Mouse (Mus musculus): ENCODE data around the gene Lpp.

Lpp gene

DNA sequence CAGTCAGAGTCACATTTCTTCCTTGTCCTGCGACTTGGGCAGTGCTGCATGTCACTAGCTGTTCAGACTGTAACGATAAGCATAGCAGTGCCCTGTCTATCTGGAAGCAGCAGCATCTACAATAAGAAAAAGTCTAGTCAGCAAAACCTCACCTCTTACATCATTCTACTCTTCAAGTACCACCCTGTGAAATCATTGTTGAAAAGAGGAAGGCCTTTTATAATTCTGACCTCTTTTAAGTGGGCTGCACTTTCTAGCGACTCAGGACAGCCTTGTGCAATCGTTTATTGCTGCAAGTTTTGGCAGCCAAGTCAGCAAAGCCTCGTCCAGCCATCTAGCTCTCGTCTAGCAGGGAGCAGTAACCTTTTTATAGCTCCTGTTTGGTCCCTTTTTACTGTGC, 498.1 kb downstream of the Lpp start:
- DNase-seq: no peak

DNA sequence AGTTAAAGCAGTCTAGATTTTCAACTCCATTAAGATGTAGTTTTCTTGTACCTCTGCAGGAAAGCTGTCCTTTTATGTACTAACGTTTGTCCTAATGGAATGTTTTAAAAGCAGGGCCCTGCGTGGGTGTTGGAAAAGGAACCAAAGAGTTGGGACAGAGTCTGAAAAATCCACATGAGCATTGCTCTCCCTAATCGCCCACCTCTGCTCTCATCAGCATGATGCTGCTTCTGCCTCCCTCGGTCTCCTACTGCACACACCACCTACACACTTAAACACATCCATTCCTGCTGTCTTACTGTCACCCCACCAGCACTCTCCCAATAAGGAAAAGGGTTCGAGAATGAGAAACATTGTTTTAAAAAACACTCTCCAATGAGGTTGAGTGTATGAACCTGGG, 501.9 kb downstream of the Lpp start:
- no peak for DNase-seq

DNA sequence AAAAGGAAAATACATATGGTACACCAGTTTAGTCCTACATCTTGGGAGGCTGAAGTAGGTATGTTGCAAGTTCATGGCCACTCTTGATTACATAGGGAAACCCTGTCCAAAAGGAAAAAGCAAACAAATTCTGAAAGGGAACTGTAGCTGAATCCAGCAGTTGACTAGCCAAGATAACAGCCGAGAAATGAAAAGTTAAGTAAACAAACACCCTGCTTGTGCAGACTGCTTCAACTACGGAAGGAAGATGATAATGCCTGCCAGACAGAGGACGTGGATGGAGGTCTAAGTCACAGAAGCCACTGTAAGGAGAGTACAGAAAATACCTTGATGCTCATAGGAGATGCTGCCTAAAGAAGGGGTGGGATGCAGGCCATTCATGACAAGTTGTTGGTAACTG, 504.3 kb downstream of the Lpp start:
- DNase-seq: no peak

DNA sequence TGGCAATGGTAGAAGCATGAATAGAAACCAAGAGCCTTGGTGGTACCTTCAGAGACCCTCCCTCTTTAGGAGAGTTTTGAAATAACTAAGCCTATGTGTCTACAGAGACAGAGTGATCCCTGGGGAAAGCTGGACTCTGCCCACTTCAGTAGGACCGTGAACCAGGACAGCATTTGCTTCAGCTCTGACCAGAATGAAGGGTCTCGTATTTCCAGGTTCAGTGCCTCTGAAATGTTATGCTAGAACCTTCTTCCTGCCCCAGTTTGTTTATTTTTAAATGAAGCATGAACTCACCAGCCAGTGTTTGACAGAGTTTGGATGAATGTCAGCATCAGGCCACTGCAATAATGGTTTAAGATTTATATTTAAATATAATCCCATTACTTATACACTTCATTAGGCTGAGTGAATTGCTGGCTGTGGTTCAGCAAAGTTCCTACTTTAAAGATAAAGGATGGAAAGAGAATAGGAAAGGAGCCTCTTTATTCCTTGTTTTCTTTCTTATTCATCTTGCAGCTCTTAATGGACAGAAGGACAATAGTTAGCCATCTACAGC, 507.0 kb downstream of the Lpp start:
- DNase-seq: no peak

DNA sequence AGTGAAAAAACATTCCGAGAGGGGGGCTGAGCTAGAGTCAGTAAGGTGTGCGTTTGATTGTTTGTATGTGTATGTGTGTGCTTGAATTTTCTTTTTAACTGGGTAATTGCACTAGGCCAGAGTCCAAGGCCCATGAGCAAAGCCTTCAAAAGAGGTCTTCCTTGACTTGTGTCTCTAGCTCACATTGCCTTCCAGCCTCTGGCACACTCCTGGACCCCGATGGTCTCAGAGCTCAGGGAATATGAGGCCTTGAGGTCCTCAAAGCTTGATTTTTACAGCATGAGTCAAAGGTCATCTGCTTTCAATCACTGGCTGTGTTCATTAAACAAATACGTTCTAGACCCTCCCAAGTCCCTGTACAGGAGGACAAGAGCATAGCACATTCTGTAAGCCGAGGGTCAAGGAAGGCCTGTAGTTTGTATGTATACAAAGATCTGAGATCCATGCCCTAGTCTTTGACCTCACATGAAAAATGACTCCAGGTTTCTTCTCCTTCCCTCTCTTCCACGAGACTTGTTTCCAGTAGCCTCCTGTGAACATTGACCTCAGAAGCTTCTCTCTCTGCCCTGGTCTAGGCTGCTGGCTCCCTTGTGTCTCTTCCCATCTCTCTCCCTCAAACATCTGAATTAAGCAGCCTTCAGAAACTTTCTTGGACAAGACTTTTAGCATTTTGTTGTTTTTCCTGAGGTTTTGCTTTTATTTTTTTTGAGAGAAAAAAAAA, 508.0 kb downstream of the Lpp start:
- no peak for DNase-seq

GRCm38 (mm10) chr16:24902111-24902510, 508.8 kb downstream of the Lpp start:
- no peak for DNase-seq

GRCm38 (mm10) chr16:24908926-24909325, 515.6 kb downstream of the Lpp start:
- DNase-seq: peak; percentile 26 to 37

DNA sequence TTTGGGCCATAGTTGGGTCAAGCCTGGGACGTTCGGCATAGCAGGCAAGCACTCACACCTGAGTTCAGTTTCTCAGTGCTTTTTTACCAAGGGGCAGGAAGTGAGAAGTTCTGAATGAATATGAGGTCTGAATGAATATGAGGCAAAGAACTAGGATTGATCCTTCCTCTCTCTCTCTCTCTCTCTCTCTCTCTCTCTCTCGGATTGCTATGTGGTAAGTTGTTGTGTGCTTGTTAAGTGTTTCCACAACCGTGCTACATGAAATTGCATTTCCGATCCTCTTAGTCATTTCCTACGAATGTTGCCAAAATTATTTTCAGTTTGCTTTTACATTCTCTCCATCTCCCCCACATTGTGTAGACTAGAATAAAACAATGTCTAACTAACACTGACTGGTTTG, 517.0 kb downstream of the Lpp start:
- no peak for DNase-seq

DNA sequence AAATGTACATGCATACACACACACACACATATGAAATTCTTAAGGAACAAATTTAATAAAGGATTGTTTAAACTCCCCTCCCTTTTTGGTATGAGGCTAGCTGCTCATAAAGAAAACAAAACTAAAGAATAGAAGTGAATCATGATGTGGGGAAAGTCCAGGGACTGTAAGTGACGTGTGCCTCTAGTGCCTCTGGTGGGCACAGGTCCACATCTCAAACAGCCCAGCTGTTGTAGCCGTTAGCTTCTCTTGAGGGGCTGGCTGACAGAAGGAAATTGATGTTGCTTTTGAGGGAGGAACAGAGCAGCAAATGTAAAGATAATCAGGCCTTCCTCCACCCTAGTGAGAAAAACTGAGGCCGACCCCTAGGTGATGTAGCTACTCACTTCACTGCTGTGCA, 517.5 kb downstream of the Lpp start:
- no peak for DNase-seq

GRCm38 (mm10) chr16:24912381-24912780, 519.1 kb downstream of the Lpp start:
- DNase-seq: no peak

- no peak for DNase-seq
Measured at GRCm38 (mm10) chr16:24913021-24913420, 519.7 kb downstream of the Lpp start.

GRCm38 (mm10) chr16:24913641-24914392, 520.5 kb downstream of the Lpp start:
- DNase-seq: no peak

GRCm38 (mm10) chr16:24914393-24914751, 521.1 kb downstream of the Lpp start:
- DNase-seq: peak; percentile 42 to 50

- no peak for DNase-seq
Measured at GRCm38 (mm10) chr16:24915470-24915869, 522.2 kb downstream of the Lpp start.

GRCm38 (mm10) chr16:24919349-24920012, 526.2 kb downstream of the Lpp start:
- DNase-seq: no peak

- DNase-seq: no peak
Measured at GRCm38 (mm10) chr16:24930070-24930469, 536.8 kb downstream of the Lpp start.

GRCm38 (mm10) chr16:24930621-24931020, 537.3 kb downstream of the Lpp start:
- peak; percentile 57 to 73 for DNase-seq

DNA sequence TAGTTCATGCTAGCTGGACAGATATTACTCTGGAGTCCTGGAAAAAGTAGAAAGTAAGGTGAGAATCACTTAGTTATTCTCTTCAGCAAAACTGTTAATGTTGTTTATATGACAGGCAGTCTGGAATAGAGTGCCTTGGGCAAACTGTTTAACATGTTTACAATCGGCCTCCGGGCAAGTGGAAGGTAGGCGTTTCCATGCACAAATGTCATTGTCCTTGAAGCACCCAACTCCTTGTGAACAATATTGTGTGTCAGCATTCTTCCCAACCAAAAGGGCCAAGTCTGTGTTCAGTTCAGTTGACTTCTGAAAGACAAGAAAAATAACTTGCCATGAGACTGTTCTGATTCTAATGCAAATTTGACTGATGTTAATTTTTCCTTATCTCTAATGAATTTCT, 539.5 kb downstream of the Lpp start:
- DNase-seq: no peak

DNA sequence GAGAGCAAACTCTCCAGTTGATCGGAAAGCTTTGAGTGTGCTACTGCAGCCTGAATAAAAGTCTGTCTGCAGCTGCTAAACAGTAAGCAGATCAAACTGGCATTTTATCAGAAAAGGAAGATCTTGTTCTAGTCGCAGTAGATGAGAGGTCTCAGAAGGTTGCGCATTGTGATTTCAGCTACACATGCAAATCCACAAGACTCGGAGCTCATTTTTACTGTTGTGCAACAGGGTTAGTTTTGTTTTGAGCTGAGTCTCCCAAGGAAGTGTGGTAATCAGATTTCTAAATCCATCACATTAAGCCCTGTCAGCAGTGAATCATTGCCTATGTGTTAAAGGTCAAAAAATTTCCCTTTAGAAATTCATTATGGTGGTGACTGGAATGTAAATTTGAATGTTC, 540.4 kb downstream of the Lpp start:
- DNase-seq: no peak

- no peak for DNase-seq
Measured at GRCm38 (mm10) chr16:24941306-24942160, 548.2 kb downstream of the Lpp start.

- peak; percentile 8 to 33 for DNase-seq
Measured at GRCm38 (mm10) chr16:24943486-24944261, 550.4 kb downstream of the Lpp start.

- DNase-seq: no peak
Measured at GRCm38 (mm10) chr16:24946356-24946755, 553.0 kb downstream of the Lpp start.
